Mouse (Mus musculus) limb, embryonic 14.5 days (tissue): Measurements from ENCODE around the gene P4ha2. TPM values are rescaled to one million over a fixed set of nuclear protein-coding genes. Genes with fewer than 3 reads are reported as not detected.

ENCODE experiments used
- ATAC-seq: fragments of 200-750 bp; cut with Nextera tagmentation; 2 replicates; pipeline ENCODE4 v1.8.0; 2017; ENCODE audit warnings: low read depth, moderate number of reproducible peaks, moderate TSS enrichment; ENCODE audit not compliant: low FRiP score
- DNase-seq: peaks from one replicate; pipeline ENCODE4 v3.0.0-alpha.2; 2015; ENCODE audit warnings: low spot score
- H3K27ac ChIP-seq: fragments of 300-500 bp; sonication (generic); replicated peaks from 2 replicates; pipeline ENCODE4 v1.5.1; 2014; ENCODE audit warnings: low read depth, mild to moderate bottlenecking, low read length, moderate library complexity, mixed read lengths
- H3K27me3 ChIP-seq: fragments of 300-500 bp; sonication (generic); 2 replicates; pipeline ENCODE4 v1.6.1; 2014; ENCODE audit warnings: low read length, mixed read lengths; ENCODE audit not compliant: control insufficient read depth, insufficient read depth
- H3K36me3 ChIP-seq: fragments of 300-500 bp; sonication (generic); 2 replicates; pipeline ENCODE4 v1.6.1; 2014; ENCODE audit warnings: mild to moderate bottlenecking, low read length, moderate library complexity, mixed read lengths; ENCODE audit not compliant: control insufficient read depth, insufficient read depth
- H3K4me1 ChIP-seq: fragments of 300-500 bp; sonication (generic); 2 replicates; pipeline ENCODE4 v1.6.1; 2014; ENCODE audit warnings: antibody characterized with exemption, low read length, mixed read lengths; ENCODE audit not compliant: control insufficient read depth, insufficient read depth
- H3K4me2 ChIP-seq: fragments of 300-500 bp; sonication (generic); replicated peaks from 2 replicates; pipeline ENCODE4 v1.6.1; 2014; ENCODE audit warnings: low read depth, mild to moderate bottlenecking, low read length, moderate library complexity; ENCODE audit not compliant: severe bottlenecking
- H3K4me3 ChIP-seq: fragments of 300-500 bp; sonication (generic); replicated peaks from 2 replicates; pipeline ENCODE4 v1.5.1; 2014; ENCODE audit warnings: low read length
- H3K9ac ChIP-seq: fragments of 300-500 bp; sonication (generic); 2 replicates; pipeline ENCODE4 v1.6.1; 2014; ENCODE audit warnings: mild to moderate bottlenecking, low read depth, low read length, moderate library complexity; ENCODE audit not compliant: severe bottlenecking
- H3K9me3 ChIP-seq: fragments of 300-500 bp; sonication (generic); 2 replicates; pipeline ENCODE4 v1.6.1; 2016; ENCODE audit warnings: low read length; ENCODE audit not compliant: control insufficient read depth
- POLR2A ChIP-seq: fragments of 200-500 bp; IDR thresholded peaks from 2 replicates; pipeline ENCODE4 v1.8.0; 2012; ENCODE audit warnings: inconsistent platforms, mild to moderate bottlenecking, moderate library complexity, borderline replicate concordance; ENCODE audit not compliant: insufficient read depth, insufficient read length; ENCODE audit errors: extremely low read depth
- WGBS: fragments of 180-500 bp; shearing (Covaris S2); extraction: QIAGEN DNeasy Blood & Tissue Kit; methylation state at CpG from one replicate; pipeline ENCODE4 v1.1.7; 2014; 5-methylcytosine and 5-hydroxymethylcytosine counted together
- polyA plus RNA-seq, 2 experiments: library from polyadenylated mRNA; depleted of rRNA in 1 of 2; stranded (reverse) in 1 of 2; unstranded in 1 of 2; fragments of >200 nt; fragmentation: Nextera tagmentation in 1 of 2; extraction: Ambion mirVana in 1 of 2; gene quantifications; 2 replicates each; pipeline versions ENCODE4 v1.2.1 to v1.2.3; 2012 to 2014

P4ha2 gene
- polyA plus RNA-seq, 2 experiments, result 94.1 to 106 TPM

DNA sequence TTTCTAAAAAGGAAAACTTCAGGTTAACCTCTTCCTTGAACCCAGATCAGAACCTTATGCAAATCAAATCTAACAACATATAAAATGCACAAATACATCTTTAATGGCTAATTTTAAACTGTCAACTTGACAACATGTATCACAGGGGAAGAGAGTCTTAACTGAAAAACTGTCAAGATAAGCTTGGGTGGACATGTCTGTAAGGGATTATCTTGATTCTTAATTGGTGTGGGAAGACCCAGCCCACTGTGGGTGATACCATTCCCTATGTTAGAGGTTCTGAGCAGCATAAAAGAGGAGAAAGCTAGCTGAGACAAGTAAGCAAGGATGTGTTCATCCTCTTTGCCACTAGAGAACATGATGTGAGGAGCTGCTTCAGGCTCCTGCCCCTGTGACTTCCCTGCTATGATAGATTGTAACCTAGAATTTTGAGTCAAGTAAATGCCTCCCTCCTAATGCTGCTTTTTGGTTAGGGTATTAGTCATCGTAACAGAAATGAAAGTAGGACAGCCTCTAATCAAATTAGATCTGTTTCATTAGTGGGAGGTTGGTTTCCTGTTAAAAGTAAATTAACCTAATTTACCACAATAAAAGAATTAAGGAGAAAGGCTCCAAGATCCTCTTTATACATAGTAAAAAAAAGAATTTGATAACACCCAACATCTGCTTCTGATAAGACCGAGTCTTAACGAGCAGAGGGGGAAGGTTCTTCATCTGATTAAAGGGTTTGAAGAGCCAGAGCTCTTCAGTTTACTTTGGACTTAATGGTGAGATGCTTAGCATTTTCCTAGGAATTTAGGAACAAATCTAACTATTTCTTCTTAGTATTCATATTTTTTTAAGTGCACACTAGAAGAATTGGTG lies 69.8 kb downstream of the P4ha2 start:
- Histone ChIP-seq H3K36me3 (no peaks in the 10 kb centered on the region), H3K9me3 (no peaks in the 10 kb centered on the region), H3K27me3 (no peaks in the 10 kb centered on the region), H3K4me2 (no peak overlapping the region), H3K27ac (no peak overlapping the region), H3K9ac (no peak overlapping the region), H3K4me3 (no peak overlapping the region), H3K4me1 (no peaks in the 10 kb centered on the region)
- no peak for TF ChIP-seq POLR2A
- WGBS, result 51% methylated on average over 3 of the region's 3 CpGs
- DNase-seq, result no peak
- no peak for ATAC-seq

DNA sequence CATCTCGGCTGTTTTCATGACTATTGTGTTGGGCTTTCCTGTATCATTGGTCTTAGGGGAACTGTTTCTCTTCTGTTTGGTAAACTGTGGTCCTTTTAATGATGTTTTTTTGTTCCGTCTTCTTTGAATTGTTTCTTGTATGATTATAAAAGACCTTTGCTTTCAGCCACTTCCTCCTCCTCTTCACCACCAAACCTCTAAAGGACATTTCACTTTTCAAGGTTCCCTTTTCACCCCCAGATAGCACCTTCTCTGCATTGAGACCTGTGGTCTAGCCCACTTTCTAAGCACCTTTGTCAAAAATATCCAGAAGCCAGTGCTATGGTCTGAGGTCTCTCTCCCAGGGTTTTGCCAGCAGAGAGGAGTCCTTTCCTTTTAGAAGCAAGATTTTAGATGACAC lies 71.3 kb downstream of the P4ha2 start:
- TF ChIP-seq POLR2A, result no peak
- ATAC-seq (no peak), DNase-seq (no peak)
- H3K9me3 ChIP-seq, result no peaks in the 10 kb centered on the region
- 78% methylated on average over 2 of the region's 2 CpGs for WGBS
- no peaks in the 10 kb centered on the region for H3K4me1 ChIP-seq
- no peaks in the 10 kb centered on the region for H3K36me3 ChIP-seq
- H3K4me2 ChIP-seq, result no peak overlapping the region
- no peak overlapping the region for H3K9ac ChIP-seq
- no peak overlapping the region for H3K27ac ChIP-seq
- H3K4me3 ChIP-seq, result no peak overlapping the region
- no peaks in the 10 kb centered on the region for H3K27me3 ChIP-seq

DNA sequence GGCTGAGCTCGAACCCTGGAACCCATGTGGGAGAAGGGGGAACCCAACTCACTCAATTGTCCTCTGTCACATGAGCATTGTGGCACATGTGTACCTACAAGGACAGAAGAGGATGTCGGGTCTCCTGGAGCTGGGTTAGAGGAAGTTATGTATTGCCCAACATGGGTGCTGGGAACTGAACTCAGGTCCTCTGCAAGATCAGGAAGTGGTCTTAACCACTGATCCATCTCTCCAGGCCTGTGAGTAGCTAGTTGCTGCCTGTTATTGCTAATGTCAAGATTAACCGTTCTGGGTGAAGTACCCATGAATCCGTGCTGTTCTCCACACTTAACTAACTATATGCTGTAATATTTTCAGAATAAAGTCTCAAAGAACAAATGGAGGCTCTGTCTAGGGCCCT lies 74.3 kb downstream of the P4ha2 start:
- TF ChIP-seq POLR2A, result no peak

DNA sequence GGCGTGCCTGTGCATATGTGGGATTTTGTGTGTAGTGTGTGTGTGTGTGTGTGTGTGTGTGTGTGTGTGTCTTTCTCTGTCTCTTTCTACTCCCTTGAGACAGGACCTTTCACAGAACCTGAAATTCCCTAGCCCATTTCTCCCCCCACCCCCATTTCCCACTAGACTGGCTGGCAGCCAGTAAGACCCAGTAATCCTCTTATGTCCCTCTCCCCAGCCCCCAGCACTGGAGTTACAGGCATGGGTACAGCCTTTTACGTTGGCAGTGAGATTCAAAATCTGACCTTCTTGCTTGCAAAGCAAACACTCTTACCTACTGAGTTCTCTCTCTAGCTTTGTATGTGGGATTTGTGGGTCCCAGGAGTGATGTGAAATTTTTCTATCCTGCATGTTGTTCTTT lies 75.0 kb downstream of the P4ha2 start:
- H3K27ac ChIP-seq, result no peak overlapping the region
- TF ChIP-seq POLR2A, result no peak
- no peak overlapping the region for H3K4me2 ChIP-seq
- 67% methylated on average over 2 of the region's 2 CpGs for WGBS
- ATAC-seq, result no peak
- DNase-seq, result no peak
- H3K27me3 ChIP-seq, result no peaks in the 10 kb centered on the region
- H3K36me3 ChIP-seq, result no peaks in the 10 kb centered on the region
- H3K4me1 ChIP-seq, result no peaks in the 10 kb centered on the region
- H3K9ac ChIP-seq, result no peak overlapping the region
- no peak overlapping the region for H3K4me3 ChIP-seq
- H3K9me3 ChIP-seq, result no peaks in the 10 kb centered on the region

More for the DNA sequence above, 74.3 kb downstream of the P4ha2 start:
- Histone ChIP-seq H3K36me3 (no peaks in the 10 kb centered on the region), H3K4me3 (no peak overlapping the region), H3K27me3 (no peaks in the 10 kb centered on the region), H3K9me3 (no peaks in the 10 kb centered on the region), H3K4me2 (no peak overlapping the region), H3K9ac (no peak overlapping the region), H3K27ac (no peak overlapping the region), H3K4me1 (no peaks in the 10 kb centered on the region)
- no peak for DNase-seq
- no peak for ATAC-seq
- 88% methylated on average over 4 of the region's 4 CpGs for WGBS

Other genes starting within 250 kb of the P4ha2 start
- 0.43 and 0.51 TPM in 2 replicates for gene Gm12216, start 240.8 kb upstream of the P4ha2 start, polyA plus RNA-seq (2012; rRNA removed)
- gene Gm12216, start 240.8 kb upstream of the P4ha2 start, polyA plus RNA-seq (2014; fragmentation: Nextera tagmentation; extraction: Ambion mirVana), result 0.66 and 0.74 TPM in 2 replicates
- gene Slc22a5, start 208.4 kb upstream of the P4ha2 start, polyA plus RNA-seq (2012; rRNA removed), result 11.4 and 13.2 TPM in 2 replicates
- gene Slc22a5, start 208.4 kb upstream of the P4ha2 start, polyA plus RNA-seq (2014; fragmentation: Nextera tagmentation; extraction: Ambion mirVana), result 8.9 TPM in 2 replicates
- gene Slc22a21, start 119.8 kb upstream of the P4ha2 start, polyA plus RNA-seq (2012; rRNA removed), result 9.7 and 11.9 TPM in 2 replicates
- 5.9 and 6.2 TPM in 2 replicates for gene Slc22a21, start 119.8 kb upstream of the P4ha2 start, polyA plus RNA-seq (2014; fragmentation: Nextera tagmentation; extraction: Ambion mirVana)
- 2.7 and 3.2 TPM in 2 replicates for gene Slc22a4, start 72.0 kb upstream of the P4ha2 start, polyA plus RNA-seq (2012; rRNA removed)
- gene Slc22a4, start 72.0 kb upstream of the P4ha2 start, polyA plus RNA-seq (2014; fragmentation: Nextera tagmentation; extraction: Ambion mirVana), result 3.4 and 5.2 TPM in 2 replicates
- gene Pdlim4, start 31.1 kb upstream of the P4ha2 start, polyA plus RNA-seq (2012; rRNA removed), result 115 and 157 TPM in 2 replicates
- gene Pdlim4, start 31.1 kb upstream of the P4ha2 start, polyA plus RNA-seq (2014; fragmentation: Nextera tagmentation; extraction: Ambion mirVana), result 129 and 141 TPM in 2 replicates
- gene Csf2, start 149.6 kb downstream of the P4ha2 start, polyA plus RNA-seq (2012; rRNA removed), result not detected in 2 replicates
- gene Csf2, start 149.6 kb downstream of the P4ha2 start, polyA plus RNA-seq (2014; fragmentation: Nextera tagmentation; extraction: Ambion mirVana), result not detected in 2 replicates
- gene Il3, start 167.2 kb downstream of the P4ha2 start, polyA plus RNA-seq (2012; rRNA removed), result not detected in 2 replicates
- gene Il3, start 167.2 kb downstream of the P4ha2 start, polyA plus RNA-seq (2014; fragmentation: Nextera tagmentation; extraction: Ambion mirVana), result not detected in 2 replicates
- 0.91 and 1.2 TPM in 2 replicates for gene Acsl6, start 203.7 kb downstream of the P4ha2 start, polyA plus RNA-seq (2012; rRNA removed)
- gene Acsl6, start 203.7 kb downstream of the P4ha2 start, polyA plus RNA-seq (2014; fragmentation: Nextera tagmentation; extraction: Ambion mirVana), result 0.47 and 0.72 TPM in 2 replicates